Comparison of ENCODE assay signal across 17 mouse cellular contexts in genomic region chr4:150595071-150595470, GRCm38 (mm10). TPM values are rescaled to one million over a fixed set of nuclear protein-coding genes. Genes with fewer than 3 reads are reported as not detected.
"Had no signal": no experiment of that assay in that cellular context is flagged by ENCODE, and none has a peak within 500 bp of the region (broad histone marks: within the 10 kb centered on the region; RNA-seq: fewer than 3 reads in every experiment).

No protein-coding gene starts in this region.

- H3K36me3 ChIP-seq: midbrain, embryonic 12.5 days; neural tube, embryonic 12.5 days had no signal

- H3K27ac ChIP-seq: kidney, postnatal 0 days; midbrain, embryonic 12.5 days; neural tube, embryonic 12.5 days had no signal

- H3K4me2 ChIP-seq: liver, embryonic 13.5 days; lung, embryonic 14.5 days; midbrain, embryonic 12.5 days; neural tube, embryonic 12.5 days had no signal

- ATAC-seq: intestine, postnatal 0 days; lung, postnatal 0 days; midbrain, embryonic 16.5 days had no signal

- H3K27me3 ChIP-seq: liver, embryonic 13.5 days; midbrain, embryonic 12.5 days; neural tube, embryonic 12.5 days had no signal

- DNase-seq: kidney, adult 2 months; kidney, postnatal 25 days; left cerebral cortex, postnatal 4 days; liver, embryonic 13.5 days; lung, embryonic 14.5 days; thymus, postnatal 36 days had no signal

- H3K9ac ChIP-seq: liver, embryonic 13.5 days; lung, embryonic 14.5 days; midbrain, embryonic 12.5 days; neural tube, embryonic 12.5 days had no signal

- H3K9me3 ChIP-seq: liver, embryonic 13.5 days; midbrain, embryonic 12.5 days; neural tube, embryonic 12.5 days had no signal

- H3K4me3 ChIP-seq: liver, embryonic 13.5 days; midbrain, embryonic 12.5 days; neural tube, embryonic 12.5 days had no signal

RNA-seq across cellular contexts. Expression of gene Slc45a1, which starts 56.9 kb away (rescaled TPM):
- polyA plus RNA-seq: kidney, embryonic 14.5 days; liver, embryonic 13.5 days; liver, embryonic 16.5 days; lung, embryonic 14.5 days; macrophage; spleen, adult 2 months; thymus, postnatal 0 days had no signal
